ENCODE assay signal across 7 mouse cellular contexts in genomic region chr8:70087836-70088650, GRCm38 (mm10). TPM values are rescaled to one million over a fixed set of nuclear protein-coding genes. Genes with fewer than 3 reads are reported as not detected.
DNase-seq lines count a peak whose midpoint lies in the region; ATAC-seq and TF ChIP-seq lines count a peak whose summit lies in the region.

No protein-coding gene starts in this region.

- H3K9me3 ChIP-seq in ES-E14 (ENCODE audit: control insufficient read depth, insufficient read depth, low read depth, low read length) = no peaks in the 10 kb centered on the region
- no peaks in the 10 kb centered on the region for H3K9me3 ChIP-seq in hindbrain, embryonic 12.5 days (replicated peaks)

- in situ Hi-C loops in ES-E14 (cut with MboI; ENCODE audit: low sequenced_read_pairs in 2 of 2, unreplicated experiment in 2 of 2) = no loop called here

- H3K9ac ChIP-seq in ES-E14 (ENCODE audit: insufficient read depth, low read depth, low read length, poor library complexity, severe bottlenecking) = peak overlapping the region; percentile 35
- H3K9ac ChIP-seq in hindbrain, embryonic 12.5 days = peak overlapping the region; percentile 57

- peaks cover 80% of the 10 kb centered on the region for H3K27me3 ChIP-seq in hindbrain, embryonic 12.5 days
- peaks cover 56% of the 10 kb centered on the region for H3K27me3 ChIP-seq in small intestine, adult 2 months (ENCODE audit: control insufficient read depth, insufficient read depth, low read length)

- peak overlapping the region; percentile 63 to 70 for H3K4me3 ChIP-seq in ES-E14 (ENCODE audit: insufficient read depth in 1 of 2, low read depth in 1 of 2, low read length in 2 of 2, poor library complexity in 1 of 2, severe bottlenecking in 1 of 2)
- no peak overlapping the region for H3K4me3 ChIP-seq in embryonic fibroblast, embryonic 13.5 days (ENCODE audit: insufficient read depth, low read length)
- H3K4me3 ChIP-seq in hindbrain, embryonic 12.5 days = peak overlapping the region; percentile 45
- H3K4me3 ChIP-seq in small intestine, adult 2 months (ENCODE audit: low read depth, low read length) = peak overlapping the region; percentile 45

- peak overlapping the region; percentile 85 for H3K4me2 ChIP-seq in hindbrain, embryonic 12.5 days (replicated peaks)

- no peaks in the 10 kb centered on the region; the same call in 1 of the 2 replicates for H3K36me3 ChIP-seq in ES-E14 (ENCODE audit: control insufficient read depth, insufficient read depth, low read length, poor library complexity, severe bottlenecking)
- H3K36me3 ChIP-seq in hindbrain, embryonic 12.5 days = no peaks in the 10 kb centered on the region
- H3K36me3 ChIP-seq in small intestine, adult 2 months (ENCODE audit: control insufficient read depth, insufficient read depth, low read length) = no peaks in the 10 kb centered on the region

- peak; percentile 93; the same call in 1 of the 2 replicates for TF ChIP-seq CTCF in embryonic fibroblast, embryonic 13.5 days (IDR thresholded peaks at IDR 0.05; ENCODE audit: borderline replicate concordance, insufficient read depth, low read length)
- TF ChIP-seq CTCF in small intestine, adult 2 months (IDR thresholded peaks at IDR 0.05; ENCODE audit: extremely low read depth, insufficient read length, insufficient replicate concordance, low read depth, low read length) = no peak; the same call in 1 of the 2 replicates

- WGBS in hindbrain, embryonic 12.5 days = 3% methylated on average over 56 of the region's 56 CpGs
- WGBS in small intestine, adult 2 months = 8% methylated on average over 56 of the region's 56 CpGs

- DNase-seq in ES-E14 (ENCODE audit: low read depth, low spot score) = no peak
- DNase-seq in adrenal gland, postnatal 25 days = peak; percentile 50
- DNase-seq in left cerebral cortex, postnatal 10 days (ENCODE audit: extremely low spot score in 1 of 2, low spot score in 2 of 2) = peak; percentile 66 to 77

- ATAC-seq in hindbrain, embryonic 12.5 days (ENCODE audit: low FRiP score) = peak; percentile 69
- ATAC-seq in megakaryocyte progenitor cell, adult 5-6 weeks (replicated peaks; ENCODE audit: poor library complexity) = peak; percentile 57

- TF ChIP-seq POLR2A in embryonic fibroblast, embryonic 13.5 days (IDR thresholded peaks at IDR 0.05; ENCODE audit: low read depth, low read length) = no peak
- TF ChIP-seq POLR2A in small intestine, adult 2 months (IDR thresholded peaks at IDR 0.05; ENCODE audit: low read depth, low read length) = no peak

- H3K27ac ChIP-seq in ES-E14 (ENCODE audit: insufficient read depth, low read depth, low read length, poor library complexity, severe bottlenecking) = no peak overlapping the region
- no peak overlapping the region for H3K27ac ChIP-seq in embryonic fibroblast, embryonic 13.5 days (ENCODE audit: insufficient read depth, low read length)
- H3K27ac ChIP-seq in hindbrain, embryonic 12.5 days = no peak overlapping the region
- no peak overlapping the region for H3K27ac ChIP-seq in small intestine, adult 2 months (ENCODE audit: insufficient read depth, low read depth, low read length)

- H3K4me1 ChIP-seq in ES-E14 (ENCODE audit: control insufficient read depth in 2 of 2, insufficient read depth in 2 of 2, low read length in 2 of 2, poor library complexity in 1 of 2) = peaks cover 3 to 19% of the 10 kb centered on the region in 2 experiments; a peak in 2 of 4 replicates
- 0 out of 2 replicates have a peak, but pooled peaks cover 3% of the 10 kb centered on the region for H3K4me1 ChIP-seq in embryonic fibroblast, embryonic 13.5 days (ENCODE audit: control insufficient read depth, insufficient read depth, low read length)
- H3K4me1 ChIP-seq in hindbrain, embryonic 12.5 days = peaks cover 51% of the 10 kb centered on the region
- peaks cover 21% of the 10 kb centered on the region for H3K4me1 ChIP-seq in small intestine, adult 2 months (ENCODE audit: control insufficient read depth, insufficient read depth, insufficient read length, low read length)

- intact Hi-C loops in left cerebral cortex, postnatal 10 days (cut with DNase I) = loop anchor here (5.0 kb wide), 1 partner anchor 79 kb away; no protein-coding TSS in a partner anchor

TF ChIP-seq in ES-E14, 5 proteins besides CTCF, POLR2A, EP300 and RAD21:
- TF ChIP-seq ZC3H11A (IDR thresholded peaks at IDR 0.05; ENCODE audit: borderline replicate concordance, low read depth, low read length) = no peak
TF ChIP-seq in ES-E14: peak in this region for 0.

RNA-seq across cellular contexts. Expression of gene Hapln4, which starts 4.8 kb away (rescaled TPM):
- total RNA-seq in ES-E14 (2012; rRNA removed) = 2.2 and 4.8 TPM in 2 replicates
- total RNA-seq in adrenal gland, postnatal 25 days (2021) = 0.12 and 0.43 TPM in 2 replicates
- polyA plus RNA-seq in embryonic fibroblast, embryonic 13.5 days (2011; ENCODE audit: insufficient read length, low read depth, missing spikeins) = 0.84 and 1.1 TPM in 2 replicates
- polyA plus RNA-seq in hindbrain, embryonic 12.5 days (2016; fragmentation: Nextera tagmentation; extraction: Ambion mirVana) = 0.34 and 0.81 TPM in 2 replicates
- total RNA-seq in left cerebral cortex, postnatal 10 days (2021) = 1 to 10 TPM; 3.0 to 6.5 TPM
- not detected in 2 replicates for total RNA-seq in megakaryocyte progenitor cell, adult 5-6 weeks (2015)
- not detected in 2 replicates for total RNA-seq in megakaryocyte progenitor cell, adult 5-6 weeks (2017)
- 0.53 and 2.5 TPM in 2 replicates for polyA plus RNA-seq in small intestine, adult 2 months (2012; rRNA removed)

RNA-seq across cellular contexts. Expression of gene Tm6sf2, which starts 15.3 kb away (rescaled TPM):
- total RNA-seq in ES-E14 (2012; rRNA removed) = 2.0 and 2.5 TPM in 2 replicates
- total RNA-seq in adrenal gland, postnatal 25 days (2021) = 0.43 and 1.9 TPM in 2 replicates
- 1.0 TPM in 2 replicates for polyA plus RNA-seq in embryonic fibroblast, embryonic 13.5 days (2011; ENCODE audit: insufficient read length, low read depth, missing spikeins)
- 1.0 and 2.2 TPM in 2 replicates for polyA plus RNA-seq in hindbrain, embryonic 12.5 days (2016; fragmentation: Nextera tagmentation; extraction: Ambion mirVana)
- total RNA-seq in left cerebral cortex, postnatal 10 days (2021) = 1 to 10 TPM; 1.4 TPM
- 0.54 TPM in 1 of 2 replicates, not detected in the other for total RNA-seq in megakaryocyte progenitor cell, adult 5-6 weeks (2015)
- total RNA-seq in megakaryocyte progenitor cell, adult 5-6 weeks (2017) = not detected in 2 replicates
- 608 and 1,607 TPM in 2 replicates for polyA plus RNA-seq in small intestine, adult 2 months (2012; rRNA removed)

RNA-seq across cellular contexts. Expression of gene Ncan, which starts 32.6 kb away (rescaled TPM):
- total RNA-seq in ES-E14 (2012; rRNA removed) = 4.3 and 9.2 TPM in 2 replicates
- total RNA-seq in adrenal gland, postnatal 25 days (2021) = 0.29 and 0.30 TPM in 2 replicates
- 0.33 TPM in 1 of 2 replicates, not detected in the other for polyA plus RNA-seq in embryonic fibroblast, embryonic 13.5 days (2011; ENCODE audit: insufficient read length, low read depth, missing spikeins)
- 92.0 and 107 TPM in 2 replicates for polyA plus RNA-seq in hindbrain, embryonic 12.5 days (2016; fragmentation: Nextera tagmentation; extraction: Ambion mirVana)
- 100 to 1,000 TPM; 392 to 416 TPM for total RNA-seq in left cerebral cortex, postnatal 10 days (2021)
- total RNA-seq in megakaryocyte progenitor cell, adult 5-6 weeks (2015) = not detected in 2 replicates
- total RNA-seq in megakaryocyte progenitor cell, adult 5-6 weeks (2017) = not detected in 2 replicates
- 0.04 TPM in 1 of 2 replicates, not detected in the other for polyA plus RNA-seq in small intestine, adult 2 months (2012; rRNA removed)

RNA-seq across cellular contexts. Expression of gene Nr2c2ap, which starts 43.1 kb away (rescaled TPM):
- 9.6 and 10.4 TPM in 2 replicates for total RNA-seq in ES-E14 (2012; rRNA removed)
- 21.1 and 21.3 TPM in 2 replicates for total RNA-seq in adrenal gland, postnatal 25 days (2021)
- polyA plus RNA-seq in embryonic fibroblast, embryonic 13.5 days (2011; ENCODE audit: insufficient read length, low read depth, missing spikeins) = 13.4 and 14.4 TPM in 2 replicates
- 24.7 and 27.2 TPM in 2 replicates for polyA plus RNA-seq in hindbrain, embryonic 12.5 days (2016; fragmentation: Nextera tagmentation; extraction: Ambion mirVana)
- 10 to 100 TPM; 32.7 to 33.6 TPM for total RNA-seq in left cerebral cortex, postnatal 10 days (2021)
- total RNA-seq in megakaryocyte progenitor cell, adult 5-6 weeks (2015) = 38.4 and 45.6 TPM in 2 replicates
- 11.6 and 13.2 TPM in 2 replicates for total RNA-seq in megakaryocyte progenitor cell, adult 5-6 weeks (2017)
- polyA plus RNA-seq in small intestine, adult 2 months (2012; rRNA removed) = 4.9 and 9.2 TPM in 2 replicates

RNA-seq across cellular contexts. Expression of gene Sugp1, which starts 45.4 kb away (rescaled TPM):
- total RNA-seq in ES-E14 (2012; rRNA removed) = 38.5 and 38.8 TPM in 2 replicates
- 30.8 and 37.0 TPM in 2 replicates for total RNA-seq in adrenal gland, postnatal 25 days (2021)
- 20.5 and 23.9 TPM in 2 replicates for polyA plus RNA-seq in embryonic fibroblast, embryonic 13.5 days (2011; ENCODE audit: insufficient read length, low read depth, missing spikeins)
- polyA plus RNA-seq in hindbrain, embryonic 12.5 days (2016; fragmentation: Nextera tagmentation; extraction: Ambion mirVana) = 53.7 and 56.0 TPM in 2 replicates
- 10 to 100 TPM; 51.6 to 56.7 TPM for total RNA-seq in left cerebral cortex, postnatal 10 days (2021)
- total RNA-seq in megakaryocyte progenitor cell, adult 5-6 weeks (2015) = 8.4 and 11.4 TPM in 2 replicates
- total RNA-seq in megakaryocyte progenitor cell, adult 5-6 weeks (2017) = 22.2 and 32.1 TPM in 2 replicates
- polyA plus RNA-seq in small intestine, adult 2 months (2012; rRNA removed) = 6.9 and 10.4 TPM in 2 replicates

Comparison
In these comparisons a context has a peak if more than half of its experiments do, and no peak if none do; other contexts are left out.
1. RNA of gene Ncan, which starts 32.6 kb away (total RNA-seq): 392 to 416 TPM in left cerebral cortex, postnatal 10 days; 4.3 to 9.2 TPM in ES-E14, 0.29 to 0.30 TPM in adrenal gland, postnatal 25 days and not detected in megakaryocyte progenitor cell, adult 5-6 weeks; every median in the first group is over 10 times any median in the second.